Mouse (Mus musculus): ENCODE data around the gene 5730522E02Rik.

Gene 5730522E02Rik

GRCm38 (mm10) chr11:25772231-25772630, 438.3 kb downstream of the 5730522E02Rik start:
- DNase-seq: no peak

DNA sequence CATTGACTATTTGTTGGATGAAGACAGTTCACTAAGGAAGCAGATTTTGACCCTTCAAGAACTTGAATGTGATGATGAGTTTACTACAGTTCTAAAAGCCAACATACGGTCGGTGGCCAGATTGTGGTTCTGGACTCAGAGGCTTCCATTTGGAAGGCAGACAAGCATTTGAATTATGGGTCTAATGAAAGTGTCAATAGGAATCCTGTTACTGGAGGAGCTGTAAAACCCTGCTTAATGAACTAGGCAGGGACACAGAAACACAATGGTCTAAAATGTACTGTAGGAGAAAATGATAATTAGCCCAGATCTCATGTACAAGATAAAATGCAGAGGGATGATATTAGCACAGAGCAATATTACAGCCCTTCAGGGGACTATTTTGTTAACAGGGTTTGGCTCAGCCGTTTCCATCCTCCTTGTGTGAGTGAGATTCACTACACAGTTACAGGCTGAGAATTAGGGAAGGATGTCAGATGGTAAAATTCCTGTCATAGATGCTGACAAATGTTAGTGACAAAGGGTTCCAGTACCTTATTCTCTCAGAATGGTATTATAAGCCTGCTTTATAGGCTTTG, 439.5 kb downstream of the 5730522E02Rik start:
- no peak for DNase-seq

GRCm38 (mm10) chr11:25767584-25768333, 442.8 kb downstream of the 5730522E02Rik start:
- no peak for DNase-seq

- DNase-seq: no peak
These were observed 457.2 kb downstream of the 5730522E02Rik start for GRCm38 (mm10) chr11:25753156-25753899.

DNA sequence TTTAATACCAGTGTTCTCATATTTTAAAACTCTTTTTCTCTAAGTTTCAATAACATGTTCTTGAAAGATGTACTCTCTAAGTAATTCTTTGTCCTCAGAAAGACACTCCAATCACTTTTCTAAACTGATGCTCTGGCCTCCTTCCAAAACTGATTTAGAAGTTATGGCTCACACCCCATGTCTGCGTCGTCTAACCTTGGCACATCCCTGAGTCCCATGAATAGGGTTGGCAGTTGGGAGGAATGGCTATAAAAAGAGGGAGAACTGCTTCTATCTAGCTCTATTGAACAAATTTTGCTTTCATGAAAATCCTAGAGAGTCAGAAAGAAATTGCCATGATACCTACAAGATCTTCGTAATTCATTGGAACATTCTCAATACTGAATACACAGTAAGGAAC, 458.1 kb downstream of the 5730522E02Rik start:
- DNase-seq: no peak

GRCm38 (mm10) chr11:25747098-25747862, 463.3 kb downstream of the 5730522E02Rik start:
- no peak for DNase-seq

- no peak for DNase-seq
These were observed 466.9 kb downstream of the 5730522E02Rik start for GRCm38 (mm10) chr11:25743664-25744063.

- DNase-seq: no peak
These were observed 473.3 kb downstream of the 5730522E02Rik start for GRCm38 (mm10) chr11:25737255-25737654.

DNA sequence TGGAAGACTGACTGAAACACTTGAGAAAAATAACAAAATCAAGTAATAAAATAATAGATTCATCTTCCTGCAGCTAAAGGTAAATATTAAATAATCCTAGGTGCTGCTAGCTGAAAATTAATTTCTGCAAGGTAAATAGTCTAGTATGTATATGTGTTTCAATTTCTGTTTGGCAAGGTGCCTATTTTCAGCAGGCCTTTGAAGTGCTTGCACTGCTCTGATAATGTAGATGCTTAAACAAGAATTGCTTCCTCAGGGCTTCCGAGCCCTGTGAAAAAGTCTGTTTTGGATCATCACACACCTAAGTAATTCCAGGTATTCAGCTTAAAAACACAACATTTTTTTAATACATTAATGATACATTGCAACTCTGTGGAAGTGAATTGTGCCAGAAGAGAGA, 481.1 kb downstream of the 5730522E02Rik start:
- no peak for DNase-seq

DNA sequence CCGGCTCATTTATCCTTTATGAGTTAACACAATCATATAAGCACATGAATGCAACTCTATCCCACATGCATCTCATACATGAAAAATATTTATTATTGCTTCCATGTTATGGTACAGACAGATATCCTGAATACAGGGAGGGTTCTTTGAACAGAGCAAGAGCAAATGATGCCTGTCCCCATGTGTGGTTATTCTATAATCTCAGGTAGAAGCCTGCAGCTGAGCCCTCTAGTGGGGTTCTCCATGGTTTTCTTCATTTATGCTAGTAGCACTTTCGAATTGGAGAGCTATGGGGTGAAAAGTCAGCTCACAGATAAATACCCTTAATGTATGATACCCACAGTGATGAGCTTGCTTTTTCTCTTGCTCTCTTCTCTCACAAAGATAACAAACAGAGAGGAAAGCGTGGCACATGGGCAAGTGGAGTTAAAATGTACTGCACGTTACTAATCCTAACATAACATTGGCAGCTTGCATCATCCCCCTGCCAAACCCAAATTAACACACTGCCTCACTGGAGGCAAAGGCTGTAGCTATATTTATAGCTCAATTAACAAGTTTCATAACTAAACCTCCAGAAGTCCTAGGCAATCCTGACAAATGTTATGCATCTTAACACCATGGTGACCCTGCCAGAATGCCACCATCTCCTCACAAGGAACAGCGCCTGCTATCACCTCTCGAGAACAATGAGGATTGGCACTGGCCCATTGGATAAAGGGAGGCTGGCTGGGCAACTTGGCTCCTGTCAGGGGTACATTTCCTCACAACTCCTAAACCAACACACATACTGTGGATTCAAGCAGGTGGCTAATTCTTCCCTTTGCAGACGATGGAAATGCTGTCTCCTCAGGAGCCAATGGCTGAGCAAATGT, 494.9 kb downstream of the 5730522E02Rik start:
- DNase-seq: no peak

GRCm38 (mm10) chr11:25710559-25710958, 500.0 kb downstream of the 5730522E02Rik start:
- no peak for DNase-seq

- no peak for DNase-seq
These were observed 500.7 kb downstream of the 5730522E02Rik start for GRCm38 (mm10) chr11:25709892-25710291.

GRCm38 (mm10) chr11:25704332-25705168, 506.0 kb downstream of the 5730522E02Rik start:
- DNase-seq: no peak

- DNase-seq: no peak
These were observed 507.8 kb downstream of the 5730522E02Rik start for GRCm38 (mm10) chr11:25702791-25703190.

DNA sequence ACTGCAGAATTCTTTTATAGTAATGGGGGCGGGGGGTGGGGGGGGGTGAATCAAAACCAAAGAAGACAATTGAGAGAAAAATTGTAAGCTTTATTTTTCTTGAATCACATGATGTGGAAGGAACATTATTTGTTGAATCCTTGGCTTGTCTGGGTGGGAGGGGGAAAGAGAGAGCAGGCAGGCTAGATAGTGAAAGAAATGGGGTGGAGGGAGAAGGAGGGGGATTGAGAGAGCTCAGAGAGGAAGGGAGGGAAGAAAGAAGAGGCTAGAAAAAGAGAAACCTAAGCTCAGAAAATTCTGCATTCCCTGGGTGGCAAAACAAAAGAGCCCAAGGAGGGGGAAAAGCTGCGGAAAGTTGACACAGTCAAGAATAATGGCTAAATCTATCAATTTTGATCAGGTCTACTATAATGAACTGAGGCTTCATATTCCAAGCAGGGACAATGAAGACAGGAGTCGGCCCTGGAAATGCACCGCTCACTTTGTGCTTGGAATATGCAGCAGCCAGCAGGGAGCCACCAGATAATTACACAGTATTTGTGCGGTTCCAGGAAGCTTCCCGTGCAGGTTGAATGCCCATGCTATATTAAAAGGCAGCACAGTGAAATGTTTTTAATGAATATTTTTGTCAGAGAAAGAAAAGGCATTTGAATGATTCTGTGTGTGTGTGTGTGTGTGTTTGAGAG, 512.9 kb downstream of the 5730522E02Rik start:
- DNase-seq: no peak

- no peak for DNase-seq
These were observed 514.4 kb downstream of the 5730522E02Rik start for GRCm38 (mm10) chr11:25696168-25696567.

GRCm38 (mm10) chr11:25684731-25685130, 525.8 kb downstream of the 5730522E02Rik start:
- DNase-seq: no peak

- DNase-seq: no peak
These were observed 530.7 kb downstream of the 5730522E02Rik start for GRCm38 (mm10) chr11:25679856-25680255.

DNA sequence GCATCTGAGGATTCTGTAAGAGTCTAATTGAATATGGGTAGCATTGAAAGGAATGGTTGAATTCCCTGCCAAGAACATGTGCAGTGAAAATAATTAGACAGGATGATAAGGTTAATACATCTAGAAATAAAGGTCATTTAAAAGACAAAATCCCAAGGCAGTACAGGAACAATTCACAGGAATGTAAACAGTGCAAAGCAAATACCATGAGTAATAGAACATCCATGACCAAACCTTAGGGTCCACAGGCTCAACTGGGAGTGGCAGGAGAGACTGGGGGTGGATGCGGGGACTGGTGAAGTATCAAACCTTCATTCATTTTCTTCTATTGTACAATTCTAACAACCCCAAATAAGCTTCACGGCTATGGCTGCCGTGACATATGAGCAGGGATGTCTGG, 536.4 kb downstream of the 5730522E02Rik start:
- DNase-seq: no peak

DNA sequence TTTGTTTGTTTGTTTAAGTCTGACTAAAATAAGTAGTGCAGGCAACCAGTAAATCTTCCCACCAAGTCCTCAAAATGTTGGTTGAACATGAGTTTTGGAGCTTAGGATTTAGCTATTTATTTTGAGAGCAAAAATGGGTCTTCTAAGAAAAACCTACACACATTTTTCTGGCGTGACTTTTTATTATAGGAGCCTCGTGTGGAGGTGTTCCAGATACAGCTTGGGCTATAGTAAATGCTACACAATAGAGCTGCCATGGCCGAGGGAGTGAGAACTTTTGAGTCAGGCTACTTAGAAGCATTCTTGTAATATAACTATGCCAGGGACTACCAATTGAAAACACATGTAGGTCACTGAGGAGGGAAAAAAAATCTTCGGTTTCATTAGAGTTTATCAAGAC, 540.5 kb downstream of the 5730522E02Rik start:
- no peak for DNase-seq
